Mouse (Mus musculus): Measurements from ENCODE around the gene Ptges.

- TF ChIP-seq CTCF (IDR thresholded peaks at IDR 0.05; ENCODE audit: insufficient read depth, low read depth, low read length) (no peak), POLR2A (IDR thresholded peaks at IDR 0.05; ENCODE audit: insufficient read depth, low read depth, low read length) (no peak)
These were observed 35.7 kb downstream of the Ptges start for GRCm38 (mm10) chr2:30893946-30894345.

All from olfactory bulb, adult 2 months (tissue).